Mouse (Mus musculus) liver, embryonic 14.5 days (tissue): ENCODE results near the gene Cryab.

ENCODE experiments used
- CTCF ChIP-seq: IDR thresholded peaks from 2 replicates; pipeline ENCODE4 v1.5.1; 2016; ENCODE audit warnings: antibody characterized with exemption, low read depth, control low read depth
- EP300 ChIP-seq: IDR thresholded peaks from 2 replicates; pipeline ENCODE4 v1.6.1; 2016; ENCODE audit warnings: antibody characterized with exemption, low read depth

GRCm38 (mm10) chr9:50745806-50746205, 5.3 kb upstream of the Cryab start:
- TF ChIP-seq CTCF (no peak), EP300 (no peak)
